Mouse (Mus musculus) spleen, postnatal 14 days (tissue): ENCODE measurements around the gene Spred3.

Source experiments
- DNase-seq, 2 experiments: peaks; one replicate each; pipeline ENCODE4 v3.0.0; 2021 to 2022; ENCODE audit warnings: low spot score in 2 of 2

Spred3 gene

GRCm38 (mm10) chr7:29128725-29129124 lies 41.5 kb downstream of the Spred3 start:
- DNase-seq = no peak

- peak; percentile 47 to 64 for DNase-seq
Observed at GRCm38 (mm10) chr7:29126173-29126915, 43.9 kb downstream of the Spred3 start.

GRCm38 (mm10) chr7:29124970-29125369 lies 45.2 kb downstream of the Spred3 start, which contains the start of gene Ryr1:
Gene Ryr1, minus strand, starts transcription at chr7:29125179.
- peak in 1 of 2 experiments; percentile 32 for DNase-seq

- DNase-seq = no peak
Observed at GRCm38 (mm10) chr7:29123531-29124358, 46.5 kb downstream of the Spred3 start.

GRCm38 (mm10) chr7:29122821-29123220 lies 47.4 kb downstream of the Spred3 start:
- no peak for DNase-seq

- no peak for DNase-seq
Observed at GRCm38 (mm10) chr7:29119526-29119925, 50.7 kb downstream of the Spred3 start.

- DNase-seq = no peak
Observed at GRCm38 (mm10) chr7:29118142-29118851, 51.9 kb downstream of the Spred3 start.

GRCm38 (mm10) chr7:29108992-29109955 lies 60.9 kb downstream of the Spred3 start:
- DNase-seq = no peak
